Mouse (Mus musculus) liver, postnatal 0 days (tissue): ENCODE results near the gene Evi5.
A peak's percentile ranks its signal among the peaks of the same experiment; 100 is the strongest.
"Not testable (repeated sequence)": the region's sequence is repeated elsewhere in the genome, so short reads cannot be mapped to it uniquely, and the experiment has no call there.

Experiments used
- CTCF ChIP-seq: sonication (generic); IDR thresholded peaks from 2 replicates; pipeline ENCODE4 v1.5.1; 2016; ENCODE audit warnings: antibody characterized with exemption, low read depth
- EP300 ChIP-seq: IDR thresholded peaks from 2 replicates; pipeline ENCODE4 v1.6.1; 2016; ENCODE audit warnings: antibody characterized with exemption, low read depth, mild to moderate bottlenecking

GRCm38 (mm10) chr5:107891515-107891914 lies 16.6 kb upstream of the Evi5 start:
- not testable (repeated sequence) for TF ChIP-seq EP300
- TF ChIP-seq CTCF = peak; percentile 79
